Mouse (Mus musculus): ENCODE data around the gene Tsks. TPM values are rescaled to one million over a fixed set of nuclear protein-coding genes. Genes with fewer than 3 reads are reported as not detected.

Gene Tsks
- 0.14 TPM in 1 of 2 replicates, not detected in the other for polyA plus RNA-seq (2015; fragmentation: Nextera tagmentation; extraction: Ambion mirVana)

DNA sequence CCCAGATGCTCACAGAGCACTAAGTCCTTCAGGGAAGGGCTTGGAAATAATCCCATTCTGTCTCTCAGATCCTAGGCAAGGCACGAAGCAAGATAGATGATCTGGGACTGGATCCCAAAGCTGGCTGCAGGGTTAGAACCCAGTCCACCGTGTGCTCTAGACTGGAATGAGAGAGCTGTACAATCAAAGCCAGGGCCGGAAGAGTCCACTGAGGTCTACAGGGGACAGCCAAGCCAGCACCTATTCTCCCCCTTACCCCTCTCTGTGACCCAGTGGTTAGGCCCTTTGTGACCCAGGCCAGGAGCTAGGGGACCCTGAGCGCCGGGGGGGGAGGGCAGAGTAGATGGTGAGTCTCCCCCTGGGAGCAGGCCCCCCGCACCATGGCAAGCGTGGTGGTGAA is at the start of gene Tsks:
TSS of gene Tsks (plus strand) at position 301 of the 400 bp plus-strand sequence.
- 78% methylated on average over 7 of the region's 7 CpGs for WGBS

DNA sequence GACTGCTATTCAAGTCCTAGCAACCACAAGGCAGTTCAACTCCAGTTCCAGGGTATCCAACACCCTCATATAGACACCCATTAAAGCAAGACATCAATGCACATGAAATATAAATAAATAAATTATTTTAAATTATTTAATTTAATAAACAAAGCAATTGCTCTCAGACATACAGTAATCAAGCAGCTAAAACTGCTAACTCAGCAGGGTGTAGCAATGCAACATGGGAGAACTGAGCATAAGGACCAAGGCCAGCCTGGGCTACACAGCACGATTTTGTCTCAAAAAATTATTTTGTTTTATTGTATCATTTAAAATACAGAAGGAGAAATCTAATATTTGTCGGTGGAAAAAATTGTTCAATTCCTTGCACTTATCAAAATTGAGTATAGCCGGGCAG is 48.8 kb upstream of the Tsks start:
- H3K27me3 ChIP-seq (replicated peaks), result no peaks in the 10 kb centered on the region

More for the DNA sequence above, at the start of gene Tsks:
- Histone ChIP-seq H3K9me3 (no peaks in the 10 kb centered on the region), H3K4me1 (replicated peaks) (no peaks in the 10 kb centered on the region), H3K36me3 (no peaks in the 10 kb centered on the region), H3K9ac (no peak within 1 kb of the TSS), H3K4me2 (replicated peaks) (no peak within 1 kb of the TSS), H3K27ac (no peak within 1 kb of the TSS), H3K4me3 (replicated peaks) (no peak within 1 kb of the TSS), H3K27me3 (replicated peaks) (no peaks in the 10 kb centered on the region)
- no peak for ATAC-seq

DNA sequence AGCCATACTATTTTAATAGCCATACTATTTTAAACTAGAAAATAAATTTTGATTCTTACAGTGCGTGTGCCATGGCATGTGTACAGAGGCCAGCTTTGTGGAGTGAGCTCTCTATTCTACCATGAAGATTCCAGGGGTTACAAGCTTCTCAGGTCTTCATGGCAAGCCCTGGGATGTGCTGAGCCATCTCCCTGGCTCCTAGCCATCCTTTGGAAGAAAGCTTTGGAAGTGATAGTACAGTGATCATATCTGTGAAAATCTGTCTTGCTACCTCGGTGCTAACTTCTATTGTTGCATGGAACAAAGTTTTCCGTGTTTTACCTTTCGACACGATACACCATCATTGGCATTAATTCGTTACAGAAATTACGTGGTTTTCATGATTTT is 47.8 kb upstream of the Tsks start:
- Histone ChIP-seq H3K4me1 (replicated peaks) (peaks cover 34% of the 10 kb centered on the region), H3K4me2 (replicated peaks) (peak overlapping the region; percentile 83), H3K9me3 (no peaks in the 10 kb centered on the region), H3K4me3 (replicated peaks) (0 out of 2 replicates have a peak overlapping the region, but pooled peaks have one; percentile 64), H3K27me3 (replicated peaks) (no peaks in the 10 kb centered on the region), H3K9ac (no peak overlapping the region), H3K27ac (no peak overlapping the region; the same call in none of the 2 replicates), H3K36me3 (no peaks in the 10 kb centered on the region)
- ATAC-seq, result no peak
- 74% methylated on average over 7 of the region's 7 CpGs for WGBS

More for the DNA sequence above, 48.8 kb upstream of the Tsks start:
- Histone ChIP-seq H3K9me3 (no peaks in the 10 kb centered on the region), H3K4me1 (replicated peaks) (peaks cover 35% of the 10 kb centered on the region), H3K4me3 (replicated peaks) (no peak overlapping the region), H3K9ac (no peak overlapping the region), H3K36me3 (peaks cover 5% of the 10 kb centered on the region), H3K4me2 (replicated peaks) (no peak overlapping the region), H3K27ac (no peak overlapping the region)
- no peak for ATAC-seq
- 92% methylated on average over 3 of the region's 3 CpGs for WGBS

DNA sequence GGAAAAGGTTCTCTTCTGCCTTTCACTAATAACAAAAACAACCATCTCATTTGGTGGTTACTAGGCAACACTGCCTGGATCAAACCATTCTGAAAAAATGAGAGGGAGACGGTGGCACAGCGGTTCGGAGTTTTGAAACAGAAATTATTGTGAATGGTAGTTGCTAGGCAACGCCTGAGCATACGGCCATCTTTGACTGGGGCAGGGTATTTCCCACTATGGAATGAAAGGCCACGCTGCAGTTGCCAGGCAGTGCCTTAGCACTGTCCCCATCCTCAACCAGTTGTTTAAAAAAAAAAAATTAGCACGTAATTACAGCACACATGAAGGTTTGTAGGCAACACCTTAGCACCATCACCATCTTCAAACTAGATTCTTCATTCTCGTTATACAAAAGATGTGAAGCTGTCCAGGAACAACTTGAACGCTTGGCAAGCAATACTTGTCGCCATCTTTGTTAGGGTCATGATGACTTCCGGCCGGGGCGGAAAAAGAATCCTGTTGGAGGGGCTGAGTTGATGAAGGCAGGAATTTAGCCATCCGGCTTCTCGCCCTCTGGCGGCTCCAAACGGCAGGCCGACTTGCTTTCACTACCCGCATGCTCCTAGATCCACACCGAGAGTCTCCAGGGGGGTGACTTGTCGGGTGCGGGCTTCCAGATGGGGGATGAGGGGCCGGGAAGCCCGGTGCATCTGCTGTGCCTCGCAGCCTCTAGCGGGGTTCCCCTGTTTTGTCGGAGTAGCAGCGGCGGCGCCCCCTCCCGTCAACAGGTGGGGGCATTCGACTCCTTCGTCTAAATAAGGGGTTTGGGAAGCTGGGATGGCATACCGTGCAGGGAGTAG is 47.2 kb upstream of the Tsks start, which contains the start of gene Fuz:
TSS of gene Fuz (plus strand) at position 487 of the 842 bp plus-strand sequence.
- peaks cover 32% of the 10 kb centered on the region for H3K4me1 ChIP-seq (replicated peaks)
- peak; percentile 65 for ATAC-seq

DNA sequence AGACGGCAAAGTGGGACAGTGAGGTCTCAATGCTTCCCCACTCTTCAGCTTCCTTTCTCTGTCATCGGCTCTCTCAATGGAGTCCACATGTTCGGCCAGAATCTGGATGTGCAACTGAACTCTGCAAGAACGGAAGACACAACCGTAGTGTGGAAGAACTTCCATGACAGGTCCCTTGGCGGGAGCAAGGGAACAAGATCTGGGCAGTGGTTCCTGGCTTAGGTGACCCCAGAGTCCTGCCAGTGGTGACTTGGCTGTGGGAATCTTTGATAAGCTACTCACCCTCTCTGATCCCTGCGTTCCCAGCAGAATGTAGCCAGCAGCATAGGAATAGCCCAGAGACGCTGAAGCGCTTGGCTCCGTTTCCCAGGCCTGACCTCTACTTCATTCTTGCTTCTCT is 46.5 kb upstream of the Tsks start:
- Histone ChIP-seq H3K36me3 (peaks cover 4% of the 10 kb centered on the region; the same call in 1 of the 2 replicates), H3K4me2 (replicated peaks) (peak overlapping the region; percentile 83), H3K4me3 (replicated peaks) (peak overlapping the region; percentile 64), H3K27ac (peak overlapping the region; percentile 82), H3K4me1 (replicated peaks) (peaks cover 31% of the 10 kb centered on the region), H3K9ac (peak overlapping the region; percentile 68), H3K27me3 (replicated peaks) (no peaks in the 10 kb centered on the region), H3K9me3 (no peaks in the 10 kb centered on the region)
- no peak for ATAC-seq
- WGBS, result 36% methylated on average over 10 of the region's 10 CpGs

More for the DNA sequence above, 47.2 kb upstream of the Tsks start, which contains the start of gene Fuz:
- Histone ChIP-seq H3K9me3 (no peaks in the 10 kb centered on the region), H3K27me3 (replicated peaks) (no peaks in the 10 kb centered on the region), H3K36me3 (peaks cover 4% of the 10 kb centered on the region; the same call in 1 of the 2 replicates), H3K9ac (peak within 1 kb of the TSS; percentile 68), H3K4me2 (replicated peaks) (peak within 1 kb of the TSS; percentile 83), H3K4me3 (replicated peaks) (peak within 1 kb of the TSS; percentile 64), H3K27ac (peak within 1 kb of the TSS; percentile 82)
- WGBS, result under 1% methylated on average over 34 of the region's 34 CpGs

DNA sequence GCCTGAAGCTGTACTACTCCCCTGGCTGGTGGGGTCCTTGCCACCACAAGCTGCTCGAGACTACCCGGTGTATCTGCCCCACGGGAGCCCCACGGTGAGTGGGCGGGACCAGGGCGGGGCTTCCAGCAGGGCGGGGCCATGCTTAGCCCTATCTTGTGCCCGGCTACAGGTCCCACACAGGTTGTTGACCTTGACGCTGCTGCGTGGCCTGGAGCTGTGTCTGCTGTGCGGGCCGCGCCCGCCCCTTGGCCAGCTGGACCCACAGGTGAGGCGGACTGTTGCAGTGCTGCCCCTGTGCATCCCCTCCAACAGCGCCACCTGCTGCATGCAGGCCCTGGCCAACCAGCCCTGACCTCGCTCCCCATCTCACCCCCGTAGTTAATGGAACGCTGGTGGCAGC is 44.4 kb upstream of the Tsks start:
- Histone ChIP-seq H3K9me3 (no peaks in the 10 kb centered on the region), H3K4me2 (replicated peaks) (no peak overlapping the region; the same call in 1 of the 2 replicates), H3K9ac (no peak overlapping the region), H3K27ac (no peak overlapping the region), H3K4me3 (replicated peaks) (no peak overlapping the region), H3K36me3 (peaks cover 12% of the 10 kb centered on the region), H3K4me1 (replicated peaks) (peaks cover 29% of the 10 kb centered on the region), H3K27me3 (replicated peaks) (no peaks in the 10 kb centered on the region)
- 0 out of 2 replicates have a peak, but pooled peaks have one; percentile 4 for ATAC-seq
- 31% methylated on average over 19 of the region's 19 CpGs for WGBS

DNA sequence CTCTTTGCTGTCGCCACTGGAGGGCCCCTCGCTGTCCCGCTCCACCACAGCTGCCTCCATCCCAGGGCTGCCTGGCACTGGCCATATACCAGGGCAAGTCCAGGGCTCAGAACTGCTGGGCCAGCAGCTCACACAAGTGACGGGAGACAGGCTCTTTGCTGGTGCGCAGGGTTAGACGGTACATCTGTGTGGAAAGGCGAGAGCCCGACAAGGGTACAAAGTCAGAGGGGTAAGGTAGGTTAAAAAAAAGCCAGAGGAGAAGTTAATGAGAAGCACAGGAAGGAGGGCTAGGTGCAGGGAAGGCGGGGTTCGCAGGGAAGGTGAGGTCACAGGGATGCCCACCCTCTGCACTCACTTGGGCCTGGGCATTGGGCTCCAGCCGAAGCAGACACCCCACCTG is 42.4 kb upstream of the Tsks start:
- Histone ChIP-seq H3K27me3 (replicated peaks) (no peaks in the 10 kb centered on the region), H3K36me3 (peaks cover 32% of the 10 kb centered on the region), H3K9ac (no peak overlapping the region), H3K9me3 (no peaks in the 10 kb centered on the region), H3K4me3 (replicated peaks) (no peak overlapping the region), H3K4me1 (replicated peaks) (peaks cover 29% of the 10 kb centered on the region), H3K27ac (peak overlapping the region; percentile 44; the same call in 1 of the 2 replicates), H3K4me2 (replicated peaks) (no peak overlapping the region)
- ATAC-seq, result no peak
- WGBS, result 89% methylated on average over 11 of the region's 11 CpGs

DNA sequence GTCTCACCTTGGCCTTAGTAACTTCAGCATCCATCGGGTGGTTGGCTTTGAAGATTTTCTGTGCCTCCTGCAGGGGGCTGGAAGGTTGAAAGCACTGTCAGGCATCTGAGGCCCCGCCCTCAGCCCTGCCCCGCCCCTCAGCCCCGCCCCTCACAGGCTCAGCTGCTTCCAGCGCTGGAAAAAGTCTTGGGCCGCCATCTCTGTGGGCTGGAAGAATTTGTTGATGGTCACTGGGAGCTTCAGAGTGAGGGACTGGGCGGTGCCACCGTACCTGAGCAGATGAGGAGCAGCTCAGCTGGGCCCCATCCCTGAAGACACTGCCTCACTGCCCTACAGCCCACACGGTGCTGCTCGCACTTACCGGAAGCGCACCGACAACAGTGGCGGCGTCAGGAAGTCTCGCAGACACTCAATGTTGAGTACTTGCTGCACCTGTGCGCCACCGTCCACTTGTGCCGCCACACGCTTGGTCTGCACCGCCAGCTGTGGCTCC is 41.7 kb upstream of the Tsks start:
- ATAC-seq, result peak; percentile 66
- peaks cover 38% of the 10 kb centered on the region for H3K36me3 ChIP-seq
- H3K27me3 ChIP-seq (replicated peaks), result no peaks in the 10 kb centered on the region
- peak overlapping the region; percentile 52 for H3K27ac ChIP-seq
- H3K4me1 ChIP-seq (replicated peaks), result peaks cover 29% of the 10 kb centered on the region
- peak overlapping the region; percentile 36 for H3K4me3 ChIP-seq (replicated peaks)
- H3K4me2 ChIP-seq (replicated peaks), result peak overlapping the region; percentile 72
- peak overlapping the region; percentile 16; the same call in 1 of the 2 replicates for H3K9ac ChIP-seq
- WGBS, result 13% methylated on average over 21 of the region's 21 CpGs
- H3K9me3 ChIP-seq, result no peaks in the 10 kb centered on the region

DNA sequence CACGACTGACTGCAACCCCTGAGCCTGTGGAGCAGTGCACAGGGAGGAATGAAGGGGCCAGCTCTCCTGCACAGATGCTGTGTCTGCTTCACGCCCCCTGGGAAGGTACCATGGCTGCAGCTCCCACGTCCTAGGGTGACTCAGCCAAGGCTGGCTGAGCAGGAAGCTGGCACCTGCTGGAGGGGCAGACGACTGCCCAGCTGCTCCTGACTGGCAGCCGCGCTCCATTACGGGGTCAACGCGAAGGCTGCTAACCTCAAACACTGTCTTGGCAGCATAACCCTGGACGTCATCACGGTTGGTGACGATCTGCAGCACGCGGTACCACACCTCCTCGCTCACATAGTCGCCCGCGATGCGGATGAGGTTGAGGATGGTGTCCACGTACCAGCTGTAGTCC is 37.6 kb upstream of the Tsks start:
- Histone ChIP-seq H3K9ac (no peak overlapping the region), H3K4me3 (replicated peaks) (no peak overlapping the region), H3K36me3 (peaks cover 67% of the 10 kb centered on the region), H3K4me2 (replicated peaks) (no peak overlapping the region), H3K27me3 (replicated peaks) (no peaks in the 10 kb centered on the region), H3K9me3 (no peaks in the 10 kb centered on the region), H3K27ac (no peak overlapping the region), H3K4me1 (replicated peaks) (peaks cover 11% of the 10 kb centered on the region)
- 93% methylated on average over 20 of the region's 20 CpGs for WGBS
- ATAC-seq, result no peak

DNA sequence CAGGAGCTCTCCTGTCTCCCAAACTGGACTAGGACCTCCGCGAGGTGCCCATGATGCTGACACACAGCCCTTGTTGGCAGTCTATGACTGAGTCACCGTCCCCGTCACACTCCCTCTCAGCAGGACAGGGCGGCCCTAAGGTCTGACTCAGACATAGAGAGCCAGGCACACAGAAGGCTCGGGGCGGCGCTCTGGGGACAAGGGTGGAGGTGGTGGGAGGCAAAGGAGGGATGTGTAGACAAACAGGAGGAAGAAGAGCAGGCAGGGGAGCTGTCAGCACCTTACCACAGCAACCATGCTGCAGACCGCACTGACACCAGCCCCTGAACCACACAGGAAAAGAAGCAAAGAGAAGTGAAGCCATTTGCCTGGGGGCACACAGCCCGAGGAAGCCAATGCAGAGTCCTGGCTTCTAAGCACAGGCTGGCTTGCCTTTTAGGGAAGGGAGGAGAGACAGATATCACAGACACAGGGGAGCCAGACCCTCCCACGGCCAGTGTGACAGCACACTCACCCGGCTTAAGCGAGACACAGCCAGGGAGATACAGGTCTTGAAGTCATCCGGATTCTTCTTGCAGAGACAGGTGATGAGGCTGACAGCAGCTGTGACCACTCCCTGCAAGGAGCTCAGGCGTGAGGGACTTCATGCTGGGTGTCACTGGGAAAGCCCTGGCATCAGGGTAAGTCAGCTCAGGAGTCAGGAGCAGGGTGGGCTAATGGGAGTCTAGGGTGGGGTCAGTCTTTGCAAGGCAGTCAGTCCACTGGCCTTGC is 34.1 kb upstream of the Tsks start:
- Histone ChIP-seq H3K4me1 (replicated peaks) (no peaks in the 10 kb centered on the region), H3K27ac (no peak overlapping the region), H3K9ac (no peak overlapping the region), H3K27me3 (replicated peaks) (no peaks in the 10 kb centered on the region), H3K36me3 (peaks cover 63% of the 10 kb centered on the region), H3K9me3 (no peaks in the 10 kb centered on the region), H3K4me3 (replicated peaks) (no peak overlapping the region), H3K4me2 (replicated peaks) (no peak overlapping the region)
- ATAC-seq, result no peak
- 89% methylated on average over 15 of the region's 15 CpGs for WGBS

DNA sequence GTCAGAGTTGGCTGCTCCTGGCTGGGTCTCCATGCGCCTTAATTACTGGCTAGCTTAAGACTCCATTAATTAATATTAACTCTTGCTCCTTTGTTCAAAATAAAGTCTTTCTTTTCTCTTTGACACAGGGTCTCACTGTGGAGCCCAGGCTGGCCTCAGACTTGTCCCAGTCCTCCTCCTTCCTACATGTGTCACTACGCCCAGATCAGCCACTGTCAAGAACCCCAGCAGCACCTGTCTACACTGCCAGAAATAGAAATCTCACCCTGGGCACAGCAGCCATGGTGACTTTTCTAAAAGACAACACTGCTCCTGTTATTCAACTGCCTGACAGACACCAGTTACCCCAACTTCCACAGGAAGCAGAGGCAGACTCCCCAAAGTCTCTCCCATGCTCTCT is 28.6 kb upstream of the Tsks start:
- Histone ChIP-seq H3K4me1 (replicated peaks) (peaks cover 4% of the 10 kb centered on the region; the same call in 1 of the 2 replicates), H3K4me3 (replicated peaks) (no peak overlapping the region), H3K4me2 (replicated peaks) (no peak overlapping the region), H3K36me3 (peaks cover 31% of the 10 kb centered on the region), H3K27ac (no peak overlapping the region), H3K9ac (no peak overlapping the region), H3K27me3 (replicated peaks) (no peaks in the 10 kb centered on the region), H3K9me3 (no peaks in the 10 kb centered on the region)
- no peak for ATAC-seq
- WGBS, result 95% methylated on average over 2 of the region's 2 CpGs

DNA sequence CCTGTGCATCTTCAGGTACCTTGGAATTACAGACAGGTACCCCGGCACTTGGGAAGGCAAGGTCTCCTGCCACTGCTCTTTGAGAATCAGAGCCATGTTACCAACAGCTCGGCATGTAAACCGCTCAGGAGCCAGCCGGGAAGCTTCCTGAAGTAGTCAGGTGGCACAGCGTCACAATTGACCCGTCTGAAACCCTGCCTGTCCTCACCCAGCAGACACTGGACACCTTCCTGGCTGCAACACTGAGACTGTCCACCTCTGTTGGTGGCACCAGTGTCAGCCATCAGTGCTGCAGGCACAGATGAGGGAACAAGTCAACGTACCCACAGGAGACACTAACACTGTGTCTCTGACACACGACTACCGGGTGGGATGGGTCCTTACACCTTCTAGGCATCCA is 27.7 kb upstream of the Tsks start:
- H3K36me3 ChIP-seq, result peaks cover 24% of the 10 kb centered on the region
- WGBS, result 92% methylated on average over 9 of the region's 9 CpGs
- no peak overlapping the region for H3K4me3 ChIP-seq (replicated peaks)
- H3K9me3 ChIP-seq, result no peaks in the 10 kb centered on the region
- no peak overlapping the region for H3K4me2 ChIP-seq (replicated peaks)
- H3K27me3 ChIP-seq (replicated peaks), result no peaks in the 10 kb centered on the region
- H3K4me1 ChIP-seq (replicated peaks), result peaks cover 4% of the 10 kb centered on the region; the same call in 1 of the 2 replicates
- H3K9ac ChIP-seq, result no peak overlapping the region
- ATAC-seq, result no peak
- no peak overlapping the region for H3K27ac ChIP-seq
